Mouse (Mus musculus): ENCODE measurements around the gene Ptprd.

Gene Ptprd

DNA sequence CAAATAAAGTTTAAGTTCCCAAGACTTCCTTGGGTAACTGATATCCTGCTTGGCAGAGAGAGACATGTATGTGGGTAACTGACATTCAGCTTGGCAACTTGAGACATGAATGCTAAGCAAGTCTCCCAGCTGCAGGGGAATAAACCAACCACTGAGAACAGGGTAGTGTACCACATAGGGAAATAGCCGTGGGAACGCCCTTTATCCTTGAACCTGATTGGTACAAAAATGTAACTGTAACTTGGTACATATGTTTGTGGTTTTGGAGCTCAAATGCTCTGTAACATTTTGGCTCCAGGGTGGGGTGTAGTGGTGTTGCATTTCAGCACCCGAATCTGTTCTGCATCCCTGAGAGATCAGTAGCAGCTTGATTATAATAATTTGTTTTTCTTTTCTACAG lies 1444.8 kb downstream of the Ptprd start:
- H3K9me3 ChIP-seq (ENCODE audit: low read length): no peaks in the 10 kb centered on the region
- H3K36me3 ChIP-seq (ENCODE audit: insufficient read depth, low read length): no peaks in the 10 kb centered on the region
- H3K4me1 ChIP-seq (replicated peaks; ENCODE audit: low read depth, low read length): no peaks in the 10 kb centered on the region
- TF ChIP-seq NANOG (IDR thresholded peaks at IDR 0.05; ENCODE audit: borderline replicate concordance, low read length) (no peak), POU5F1 (IDR thresholded peaks at IDR 0.05; ENCODE audit: borderline replicate concordance, low read length) (no peak), CTCF (conservative IDR thresholded peaks at IDR 0.05; ENCODE audit: low read length) (no peak)
- H3K27me3 ChIP-seq (ENCODE audit: insufficient read depth, low read length): no peaks in the 10 kb centered on the region
- no peak overlapping the region for H3K4me3 ChIP-seq (replicated peaks; ENCODE audit: low read length)

DNA sequence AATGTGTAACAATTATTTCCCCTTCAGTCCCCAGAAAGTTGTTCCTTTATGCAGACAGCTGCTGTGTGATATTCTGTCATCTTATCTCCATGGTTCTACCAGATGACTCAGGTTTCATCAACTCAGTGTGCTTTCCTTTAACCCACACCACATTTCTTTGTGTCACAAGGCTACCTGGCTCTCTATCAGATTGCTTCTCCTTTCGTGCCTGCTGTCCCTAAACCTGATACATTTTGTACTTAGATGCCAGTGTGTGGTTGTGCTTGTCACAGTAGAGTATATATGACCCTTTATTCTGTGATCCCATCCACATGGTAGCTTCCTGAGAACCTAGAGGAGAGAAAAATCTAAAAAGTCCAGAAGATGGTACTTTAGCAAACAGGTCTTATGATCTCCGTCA lies 1445.3 kb downstream of the Ptprd start:
- no peak overlapping the region for H3K4me3 ChIP-seq (replicated peaks; ENCODE audit: low read length)
- H3K9me3 ChIP-seq (ENCODE audit: low read length): no peaks in the 10 kb centered on the region
- H3K27me3 ChIP-seq (ENCODE audit: insufficient read depth, low read length): no peaks in the 10 kb centered on the region
- TF ChIP-seq CTCF (conservative IDR thresholded peaks at IDR 0.05; ENCODE audit: low read length) (no peak), POU5F1 (IDR thresholded peaks at IDR 0.05; ENCODE audit: borderline replicate concordance, low read length) (no peak), NANOG (IDR thresholded peaks at IDR 0.05; ENCODE audit: borderline replicate concordance, low read length) (no peak)
- H3K36me3 ChIP-seq (ENCODE audit: insufficient read depth, low read length): no peaks in the 10 kb centered on the region
- no peaks in the 10 kb centered on the region for H3K4me1 ChIP-seq (replicated peaks; ENCODE audit: low read depth, low read length)

DNA sequence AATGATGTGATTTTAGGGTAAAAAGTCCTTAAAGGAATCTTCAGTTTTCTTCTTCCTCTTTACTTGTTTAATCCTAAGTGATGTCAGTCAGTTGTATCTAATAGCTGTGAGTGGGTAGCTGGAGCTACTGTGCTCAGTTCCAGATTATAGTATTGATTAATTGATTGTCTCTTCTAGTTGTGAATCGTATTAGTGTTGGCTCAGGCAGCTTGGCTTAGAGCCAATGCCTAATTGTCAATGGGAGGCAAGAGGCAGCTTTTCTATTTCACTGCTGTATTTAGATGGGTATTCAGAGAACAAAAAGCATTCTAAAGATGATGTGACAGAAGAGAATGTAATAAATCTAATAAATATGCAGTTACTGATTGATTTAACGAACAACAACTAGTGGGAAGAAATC lies 1461.1 kb downstream of the Ptprd start:
- Histone ChIP-seq H3K4me1 (replicated peaks; ENCODE audit: low read depth, low read length) (no peaks in the 10 kb centered on the region), H3K9me3 (ENCODE audit: low read length) (peaks cover 7% of the 10 kb centered on the region; the same call in 1 of the 2 replicates), H3K4me3 (replicated peaks; ENCODE audit: low read length) (no peak overlapping the region), H3K27me3 (ENCODE audit: insufficient read depth, low read length) (no peaks in the 10 kb centered on the region), H3K36me3 (ENCODE audit: insufficient read depth, low read length) (no peaks in the 10 kb centered on the region)
- TF ChIP-seq POU5F1 (IDR thresholded peaks at IDR 0.05; ENCODE audit: borderline replicate concordance, low read length) (no peak), NANOG (IDR thresholded peaks at IDR 0.05; ENCODE audit: borderline replicate concordance, low read length) (no peak)

DNA sequence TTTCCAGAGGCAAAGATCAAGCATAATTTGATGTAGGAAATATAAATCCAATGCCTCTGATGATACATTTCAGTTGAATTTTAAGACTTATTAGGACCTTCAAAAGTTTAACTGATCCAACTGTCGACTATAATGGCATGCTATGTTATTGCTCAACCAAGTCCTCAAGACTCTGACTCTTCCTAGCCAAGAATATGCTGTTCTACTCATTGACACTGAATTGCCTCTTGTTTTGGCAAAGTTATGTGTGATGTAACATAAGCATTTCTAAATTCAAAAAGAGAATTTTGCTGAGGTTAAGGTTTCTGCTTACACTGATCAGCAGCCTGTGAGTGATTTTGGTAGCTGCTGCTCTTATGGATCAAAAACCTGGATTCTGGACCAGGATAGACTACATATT lies 1475.9 kb downstream of the Ptprd start:
- no peaks in the 10 kb centered on the region for H3K27me3 ChIP-seq (ENCODE audit: insufficient read depth, low read length)
- H3K36me3 ChIP-seq (ENCODE audit: insufficient read depth, low read length): no peaks in the 10 kb centered on the region
- H3K9me3 ChIP-seq (ENCODE audit: low read length): no peaks in the 10 kb centered on the region
- no peaks in the 10 kb centered on the region for H3K4me1 ChIP-seq (replicated peaks; ENCODE audit: low read depth, low read length)
- TF ChIP-seq CTCF (conservative IDR thresholded peaks at IDR 0.05; ENCODE audit: low read length): no peak
- TF ChIP-seq NANOG (IDR thresholded peaks at IDR 0.05; ENCODE audit: borderline replicate concordance, low read length): no peak
- no peak for TF ChIP-seq POU5F1 (IDR thresholded peaks at IDR 0.05; ENCODE audit: borderline replicate concordance, low read length)
- no peak overlapping the region for H3K4me3 ChIP-seq (replicated peaks; ENCODE audit: low read length)

DNA sequence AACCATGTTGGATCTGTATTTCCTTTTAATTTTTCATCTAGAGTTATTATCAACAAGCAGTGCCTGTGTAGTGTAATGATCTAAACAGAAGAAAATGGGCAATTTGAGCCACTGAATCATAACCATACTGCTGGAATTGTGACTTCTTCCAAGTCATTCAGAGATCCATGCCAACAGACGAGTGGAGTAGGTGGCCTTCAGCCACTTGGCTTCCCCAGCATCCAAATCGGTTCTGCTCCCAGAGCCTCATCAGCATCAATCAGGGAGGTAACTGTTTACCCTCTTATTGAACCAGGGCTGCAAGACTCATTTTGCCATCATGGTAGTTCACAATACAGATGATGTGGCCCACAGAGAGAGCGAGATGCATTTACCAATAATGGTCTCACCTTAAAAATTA lies 1536.0 kb downstream of the Ptprd start:
- Histone ChIP-seq H3K9me3 (ENCODE audit: low read length) (no peaks in the 10 kb centered on the region), H3K27me3 (ENCODE audit: insufficient read depth, low read length) (no peaks in the 10 kb centered on the region), H3K4me3 (replicated peaks; ENCODE audit: low read length) (no peak overlapping the region), H3K4me1 (replicated peaks; ENCODE audit: low read depth, low read length) (no peaks in the 10 kb centered on the region), H3K36me3 (ENCODE audit: insufficient read depth, low read length) (no peaks in the 10 kb centered on the region)
- no peak for TF ChIP-seq POU5F1 (IDR thresholded peaks at IDR 0.05; ENCODE audit: borderline replicate concordance, low read length)
- no peak for TF ChIP-seq NANOG (IDR thresholded peaks at IDR 0.05; ENCODE audit: borderline replicate concordance, low read length)
- no peak for TF ChIP-seq CTCF (conservative IDR thresholded peaks at IDR 0.05; ENCODE audit: low read length)

DNA sequence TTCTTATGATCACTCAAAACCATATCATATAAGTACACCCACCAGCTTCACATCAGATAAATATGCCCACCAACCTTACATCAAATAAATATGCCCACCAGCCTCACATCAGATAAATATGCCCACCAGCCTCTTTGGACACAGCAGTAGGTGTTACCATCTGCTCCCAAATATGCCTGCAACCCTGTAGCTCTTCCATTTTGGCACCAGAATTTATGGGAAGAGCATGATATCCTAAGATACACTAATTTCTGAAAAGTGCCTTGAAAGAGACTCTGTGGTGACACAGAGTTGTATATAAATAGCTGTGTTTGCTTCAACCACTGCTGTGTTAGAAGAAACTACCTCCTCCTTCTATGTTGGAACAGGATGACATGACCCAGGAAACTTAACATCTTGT lies 1538.5 kb downstream of the Ptprd start:
- H3K4me3 ChIP-seq (replicated peaks; ENCODE audit: low read length): no peak overlapping the region

DNA sequence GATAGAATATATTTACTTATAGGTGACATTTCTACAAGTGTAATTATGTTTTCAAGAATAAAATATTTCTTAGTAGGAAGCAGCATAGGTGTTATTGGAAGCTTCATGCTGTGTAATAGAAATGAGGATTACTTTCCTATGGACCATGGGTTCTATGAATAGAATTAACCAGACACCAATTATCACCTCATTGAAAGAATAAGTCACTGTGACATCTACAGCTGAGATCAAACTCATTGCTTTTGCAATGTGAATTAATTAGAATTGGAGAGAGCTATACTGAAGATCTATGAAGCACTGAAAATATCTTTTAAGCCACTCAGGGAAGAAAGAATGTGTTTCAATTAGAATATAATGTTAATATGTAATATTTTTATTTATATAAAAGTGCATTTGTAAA lies 1539.1 kb downstream of the Ptprd start:
- no peaks in the 10 kb centered on the region for H3K4me1 ChIP-seq (replicated peaks; ENCODE audit: low read depth, low read length)
- no peak for TF ChIP-seq NANOG (IDR thresholded peaks at IDR 0.05; ENCODE audit: borderline replicate concordance, low read length)
- TF ChIP-seq POU5F1 (IDR thresholded peaks at IDR 0.05; ENCODE audit: borderline replicate concordance, low read length): no peak
- TF ChIP-seq CTCF (conservative IDR thresholded peaks at IDR 0.05; ENCODE audit: low read length): no peak
- no peaks in the 10 kb centered on the region for H3K36me3 ChIP-seq (ENCODE audit: insufficient read depth, low read length)
- H3K9me3 ChIP-seq (ENCODE audit: low read length): no peaks in the 10 kb centered on the region
- no peak overlapping the region for H3K4me3 ChIP-seq (replicated peaks; ENCODE audit: low read length)
- no peaks in the 10 kb centered on the region for H3K27me3 ChIP-seq (ENCODE audit: insufficient read depth, low read length)

More for the DNA sequence above, 1538.5 kb downstream of the Ptprd start:
- Histone ChIP-seq H3K4me1 (replicated peaks; ENCODE audit: low read depth, low read length) (no peaks in the 10 kb centered on the region), H3K9me3 (ENCODE audit: low read length) (no peaks in the 10 kb centered on the region), H3K36me3 (ENCODE audit: insufficient read depth, low read length) (no peaks in the 10 kb centered on the region), H3K27me3 (ENCODE audit: insufficient read depth, low read length) (no peaks in the 10 kb centered on the region)
- TF ChIP-seq POU5F1 (IDR thresholded peaks at IDR 0.05; ENCODE audit: borderline replicate concordance, low read length) (no peak), NANOG (IDR thresholded peaks at IDR 0.05; ENCODE audit: borderline replicate concordance, low read length) (no peak), CTCF (conservative IDR thresholded peaks at IDR 0.05; ENCODE audit: low read length) (no peak)

DNA sequence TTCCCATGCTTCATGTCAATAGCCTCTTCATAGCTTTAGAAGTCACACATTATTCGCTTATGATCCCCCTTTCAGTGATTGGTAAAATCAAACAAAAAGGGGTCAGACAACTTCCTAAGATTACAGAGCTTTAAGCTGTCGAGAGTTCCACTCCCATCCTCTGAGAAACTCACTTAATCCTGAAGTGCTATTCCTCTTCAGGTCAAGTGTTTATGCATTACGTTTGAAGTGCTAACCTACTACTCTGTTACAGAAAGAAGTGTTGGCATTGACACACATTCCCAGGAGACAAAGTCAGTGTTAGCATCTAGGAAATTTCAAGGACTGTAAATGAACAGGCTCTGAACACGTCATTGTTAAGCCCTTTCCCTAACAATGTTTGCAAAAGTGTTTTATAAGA lies 1550.0 kb downstream of the Ptprd start:
- H3K36me3 ChIP-seq (ENCODE audit: insufficient read depth, low read length): no peaks in the 10 kb centered on the region
- H3K4me3 ChIP-seq (replicated peaks; ENCODE audit: low read length): no peak overlapping the region
- no peaks in the 10 kb centered on the region for H3K27me3 ChIP-seq (ENCODE audit: insufficient read depth, low read length)
- TF ChIP-seq CTCF (conservative IDR thresholded peaks at IDR 0.05; ENCODE audit: low read length) (no peak), NANOG (IDR thresholded peaks at IDR 0.05; ENCODE audit: borderline replicate concordance, low read length) (no peak), POU5F1 (IDR thresholded peaks at IDR 0.05; ENCODE audit: borderline replicate concordance, low read length) (no peak)
- no peaks in the 10 kb centered on the region for H3K9me3 ChIP-seq (ENCODE audit: low read length)
- H3K4me1 ChIP-seq (replicated peaks; ENCODE audit: low read depth, low read length): no peaks in the 10 kb centered on the region

DNA sequence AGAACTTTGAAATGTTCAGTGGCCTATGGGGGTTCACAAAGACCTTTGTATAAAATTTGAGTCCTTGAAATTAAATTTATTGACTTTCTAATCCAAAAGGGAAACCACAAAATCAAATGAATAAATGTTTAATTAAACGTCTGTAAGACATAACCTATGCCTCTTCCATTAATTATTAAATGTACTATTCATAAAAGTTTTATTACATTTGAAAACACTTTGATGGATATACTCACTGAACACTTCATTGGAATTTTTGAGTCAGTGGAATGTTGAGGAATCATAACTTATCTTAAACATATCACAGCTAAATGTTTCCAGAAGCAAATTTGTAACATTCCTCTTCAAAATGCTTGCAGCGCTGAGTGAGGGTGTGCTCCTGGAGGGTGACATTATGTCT lies 1551.6 kb downstream of the Ptprd start:
- no peak for TF ChIP-seq POU5F1 (IDR thresholded peaks at IDR 0.05; ENCODE audit: borderline replicate concordance, low read length)
- no peak for TF ChIP-seq CTCF (conservative IDR thresholded peaks at IDR 0.05; ENCODE audit: low read length)
- no peaks in the 10 kb centered on the region for H3K4me1 ChIP-seq (replicated peaks; ENCODE audit: low read depth, low read length)
- H3K4me3 ChIP-seq (replicated peaks; ENCODE audit: low read length): no peak overlapping the region
- no peaks in the 10 kb centered on the region for H3K9me3 ChIP-seq (ENCODE audit: low read length)
- no peaks in the 10 kb centered on the region for H3K27me3 ChIP-seq (ENCODE audit: insufficient read depth, low read length)
- no peaks in the 10 kb centered on the region for H3K36me3 ChIP-seq (ENCODE audit: insufficient read depth, low read length)
